Mouse (Mus musculus) limb, embryonic 14.5 days (tissue): Measurements from ENCODE around the gene Cnn2. TPM values are rescaled to one million over a fixed set of nuclear protein-coding genes. Genes with fewer than 3 reads are reported as not detected.

Experiments used
- ATAC-seq: fragments of 200-750 bp; cut with Nextera tagmentation; 2 replicates; pipeline ENCODE4 v1.8.0; 2017; ENCODE audit warnings: low read depth, moderate number of reproducible peaks, moderate TSS enrichment; ENCODE audit not compliant: low FRiP score
- DNase-seq: peaks from one replicate; pipeline ENCODE4 v3.0.0-alpha.2; 2015; ENCODE audit warnings: low spot score
- H3K27ac ChIP-seq: fragments of 300-500 bp; sonication (generic); replicated peaks from 2 replicates; pipeline ENCODE4 v1.5.1; 2014; ENCODE audit warnings: low read depth, mild to moderate bottlenecking, low read length, moderate library complexity, mixed read lengths
- H3K27me3 ChIP-seq: fragments of 300-500 bp; sonication (generic); 2 replicates; pipeline ENCODE4 v1.6.1; 2014; ENCODE audit warnings: low read length, mixed read lengths; ENCODE audit not compliant: control insufficient read depth, insufficient read depth
- H3K36me3 ChIP-seq: fragments of 300-500 bp; sonication (generic); 2 replicates; pipeline ENCODE4 v1.6.1; 2014; ENCODE audit warnings: mild to moderate bottlenecking, low read length, moderate library complexity, mixed read lengths; ENCODE audit not compliant: control insufficient read depth, insufficient read depth
- H3K4me1 ChIP-seq: fragments of 300-500 bp; sonication (generic); 2 replicates; pipeline ENCODE4 v1.6.1; 2014; ENCODE audit warnings: antibody characterized with exemption, low read length, mixed read lengths; ENCODE audit not compliant: control insufficient read depth, insufficient read depth
- H3K4me2 ChIP-seq: fragments of 300-500 bp; sonication (generic); replicated peaks from 2 replicates; pipeline ENCODE4 v1.6.1; 2014; ENCODE audit warnings: low read depth, mild to moderate bottlenecking, low read length, moderate library complexity; ENCODE audit not compliant: severe bottlenecking
- H3K4me3 ChIP-seq: fragments of 300-500 bp; sonication (generic); replicated peaks from 2 replicates; pipeline ENCODE4 v1.5.1; 2014; ENCODE audit warnings: low read length
- H3K9ac ChIP-seq: fragments of 300-500 bp; sonication (generic); 2 replicates; pipeline ENCODE4 v1.6.1; 2014; ENCODE audit warnings: mild to moderate bottlenecking, low read depth, low read length, moderate library complexity; ENCODE audit not compliant: severe bottlenecking
- H3K9me3 ChIP-seq: fragments of 300-500 bp; sonication (generic); 2 replicates; pipeline ENCODE4 v1.6.1; 2016; ENCODE audit warnings: low read length; ENCODE audit not compliant: control insufficient read depth
- POLR2A ChIP-seq: fragments of 200-500 bp; IDR thresholded peaks from 2 replicates; pipeline ENCODE4 v1.8.0; 2012; ENCODE audit warnings: inconsistent platforms, mild to moderate bottlenecking, moderate library complexity, borderline replicate concordance; ENCODE audit not compliant: insufficient read depth, insufficient read length; ENCODE audit errors: extremely low read depth
- WGBS: fragments of 180-500 bp; shearing (Covaris S2); extraction: QIAGEN DNeasy Blood & Tissue Kit; methylation state at CpG from one replicate; pipeline ENCODE4 v1.1.7; 2014; 5-methylcytosine and 5-hydroxymethylcytosine counted together
- polyA plus RNA-seq, 2 experiments: library from polyadenylated mRNA; depleted of rRNA in 1 of 2; stranded (reverse) in 1 of 2; unstranded in 1 of 2; fragments of >200 nt; fragmentation: Nextera tagmentation in 1 of 2; extraction: Ambion mirVana in 1 of 2; gene quantifications; 2 replicates each; pipeline versions ENCODE4 v1.2.1 to v1.2.3; 2012 to 2014

Cnn2 gene
- polyA plus RNA-seq, 2 experiments: 133 to 273 TPM

DNA sequence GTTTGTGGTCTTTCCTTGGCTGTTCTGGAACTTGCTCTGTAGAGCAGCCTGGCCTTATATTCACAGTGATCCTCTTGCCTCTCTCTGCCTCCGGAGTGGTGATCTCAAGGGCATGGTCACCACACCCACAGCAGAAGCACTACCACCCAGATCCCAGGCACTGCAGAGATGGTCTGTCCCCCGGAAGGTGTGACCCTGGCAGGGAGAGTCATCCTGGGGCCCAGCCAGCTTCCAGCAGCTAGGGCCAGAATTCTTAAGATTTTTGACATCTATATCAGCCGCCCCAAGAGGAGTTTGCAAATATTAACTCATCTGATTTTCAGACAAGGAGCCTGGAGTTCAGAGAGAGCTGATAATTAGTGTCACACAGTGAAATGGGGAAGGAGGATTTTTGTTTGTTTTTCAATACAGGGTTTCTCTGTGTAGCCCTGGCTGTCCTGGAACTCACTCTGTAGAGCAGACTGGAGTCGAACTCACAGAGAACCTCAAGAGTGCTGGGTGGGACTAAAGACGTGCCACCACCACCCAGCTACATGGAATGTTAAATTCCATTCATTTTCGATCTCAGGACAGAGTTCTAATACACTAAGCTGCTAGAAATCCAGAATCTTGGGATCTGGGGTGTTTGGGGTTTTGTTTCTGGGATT lies 2.0 kb upstream of the Cnn2 start:
- peaks cover 44% of the 10 kb centered on the region for H3K4me1 ChIP-seq
- 40% methylated on average over 6 of the region's 6 CpGs for WGBS
- H3K27ac ChIP-seq: peak overlapping the region; percentile 96; the same call in 1 of the 2 replicates
- peak overlapping the region; percentile 68 for H3K4me3 ChIP-seq
- H3K36me3 ChIP-seq: peaks cover 10% of the 10 kb centered on the region
- H3K9me3 ChIP-seq: no peaks in the 10 kb centered on the region
- ATAC-seq: no peak
- H3K9ac ChIP-seq: no peak overlapping the region
- peak overlapping the region; percentile 85 for H3K4me2 ChIP-seq
- TF ChIP-seq POLR2A: no peak
- DNase-seq: no peak
- H3K27me3 ChIP-seq: no peaks in the 10 kb centered on the region

DNA sequence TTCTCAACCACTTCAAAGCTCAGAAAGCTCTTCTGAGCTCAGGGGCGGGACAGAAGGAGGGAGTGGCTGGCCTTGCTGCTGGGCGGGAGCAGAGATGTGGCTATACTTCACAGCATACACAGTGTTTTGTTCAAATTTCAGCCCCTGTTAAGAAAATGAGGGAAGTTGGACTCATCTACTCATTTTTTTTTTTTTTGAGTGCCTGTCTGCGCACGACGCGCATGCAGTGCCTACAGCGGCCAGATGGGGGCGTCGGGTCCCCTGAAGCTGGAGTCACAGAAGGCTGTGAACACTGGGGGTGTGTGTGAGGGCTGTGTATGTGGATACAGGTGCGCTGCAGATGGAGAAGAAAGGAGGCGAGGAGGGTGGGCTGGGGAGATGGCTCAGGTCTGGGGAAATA lies 1.4 kb upstream of the Cnn2 start:
- no peaks in the 10 kb centered on the region for H3K27me3 ChIP-seq
- peaks cover 14% of the 10 kb centered on the region for H3K36me3 ChIP-seq
- 0 out of 2 replicates have a peak overlapping the region, but pooled peaks have one; percentile 5 for H3K4me3 ChIP-seq
- ATAC-seq (no peak), DNase-seq (peak; percentile 79)
- no peak for TF ChIP-seq POLR2A
- peak overlapping the region; percentile 67; the same call in 1 of the 2 replicates for H3K27ac ChIP-seq
- no peaks in the 10 kb centered on the region for H3K9me3 ChIP-seq
- H3K4me2 ChIP-seq: peak overlapping the region; percentile 72
- H3K4me1 ChIP-seq: peaks cover 44% of the 10 kb centered on the region
- H3K9ac ChIP-seq: no peak overlapping the region
- WGBS: 4% methylated on average over 11 of the region's 11 CpGs

DNA sequence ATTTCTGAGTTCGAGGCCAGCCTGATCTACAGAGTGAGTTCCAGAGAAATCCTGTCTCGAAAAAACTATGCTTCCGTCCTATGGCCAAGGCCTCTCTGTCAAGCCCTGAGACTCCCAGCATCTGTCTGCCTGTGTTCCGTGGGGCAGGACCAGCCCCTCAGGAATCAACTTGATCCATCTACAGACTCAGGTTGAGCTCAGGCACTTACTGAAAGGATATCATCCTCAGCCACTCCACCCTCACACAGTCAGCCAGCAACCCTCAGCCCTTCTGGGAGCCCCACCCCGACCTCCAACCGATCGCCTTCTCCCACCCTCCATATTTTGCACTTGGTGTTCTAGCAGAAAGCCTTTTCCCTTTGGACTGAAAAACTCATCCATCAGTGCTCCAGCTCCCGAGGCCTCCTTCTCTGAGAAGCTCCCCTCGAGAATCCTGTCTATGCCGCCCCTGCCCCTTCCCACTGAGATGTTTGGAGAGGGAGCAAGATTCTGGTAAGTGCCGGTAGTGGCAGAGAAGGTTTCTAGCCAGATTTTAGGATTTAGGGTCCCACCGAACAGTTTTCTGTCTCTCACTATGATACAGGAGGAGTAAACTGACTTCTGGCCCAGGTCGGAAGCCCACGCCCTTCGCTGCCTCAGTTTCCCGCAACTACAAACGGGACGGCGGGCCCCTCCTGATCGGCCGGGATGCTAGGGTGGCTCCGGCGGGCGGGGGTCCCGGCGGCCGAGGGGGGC lies 446 bp upstream of the Cnn2 start:
- DNase-seq: no peak

DNA sequence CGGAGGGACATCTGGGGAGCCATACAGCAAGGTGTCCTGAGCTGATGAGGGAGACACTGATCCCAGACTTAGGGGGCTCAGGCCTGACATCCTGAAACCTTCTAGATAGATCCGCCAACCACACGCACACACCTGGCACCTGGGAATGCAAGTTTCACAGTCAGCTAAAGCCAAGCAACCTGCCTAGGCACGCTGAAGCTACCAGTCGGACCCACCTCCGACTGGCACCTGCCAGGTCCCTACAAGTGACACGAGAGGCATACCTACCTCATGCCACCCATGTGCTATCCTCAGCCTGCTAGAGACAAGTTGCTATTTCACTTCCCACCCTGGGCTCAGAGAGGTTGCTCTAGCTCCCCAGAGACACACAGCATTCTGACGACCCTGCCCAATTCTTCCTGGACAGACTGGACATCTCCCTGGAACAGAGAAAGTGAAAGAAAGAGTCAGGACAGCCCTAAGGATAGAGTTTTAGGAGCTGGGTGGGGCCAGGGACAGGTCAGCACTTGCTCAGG lies 945 bp downstream of the Cnn2 start:
- H3K4me2 ChIP-seq: peak overlapping the region; percentile 72
- H3K27me3 ChIP-seq: no peaks in the 10 kb centered on the region
- peak overlapping the region; percentile 73 for H3K4me3 ChIP-seq
- H3K4me1 ChIP-seq: peaks cover 32% of the 10 kb centered on the region
- H3K9ac ChIP-seq: peak overlapping the region; percentile 80
- H3K27ac ChIP-seq: no peak overlapping the region
- peaks cover 35% of the 10 kb centered on the region for H3K36me3 ChIP-seq
- no peak for TF ChIP-seq POLR2A
- 19% methylated on average over 8 of the region's 8 CpGs for WGBS
- DNase-seq: no peak
- no peaks in the 10 kb centered on the region for H3K9me3 ChIP-seq
- ATAC-seq: no peak

More for the DNA sequence above, 446 bp upstream of the Cnn2 start:
- peak overlapping the region; percentile 73 for H3K4me3 ChIP-seq
- 6% methylated on average over 27 of the region's 27 CpGs for WGBS
- ATAC-seq: no peak
- 0 out of 2 replicates have a peak, but pooled peaks have one; percentile 54 for TF ChIP-seq POLR2A
- peak overlapping the region; percentile 80 for H3K9ac ChIP-seq
- peaks cover 38% of the 10 kb centered on the region for H3K4me1 ChIP-seq
- H3K27ac ChIP-seq: peak overlapping the region; percentile 67
- peak overlapping the region; percentile 72 for H3K4me2 ChIP-seq
- H3K9me3 ChIP-seq: no peaks in the 10 kb centered on the region
- H3K36me3 ChIP-seq: peaks cover 23% of the 10 kb centered on the region
- no peaks in the 10 kb centered on the region for H3K27me3 ChIP-seq

DNA sequence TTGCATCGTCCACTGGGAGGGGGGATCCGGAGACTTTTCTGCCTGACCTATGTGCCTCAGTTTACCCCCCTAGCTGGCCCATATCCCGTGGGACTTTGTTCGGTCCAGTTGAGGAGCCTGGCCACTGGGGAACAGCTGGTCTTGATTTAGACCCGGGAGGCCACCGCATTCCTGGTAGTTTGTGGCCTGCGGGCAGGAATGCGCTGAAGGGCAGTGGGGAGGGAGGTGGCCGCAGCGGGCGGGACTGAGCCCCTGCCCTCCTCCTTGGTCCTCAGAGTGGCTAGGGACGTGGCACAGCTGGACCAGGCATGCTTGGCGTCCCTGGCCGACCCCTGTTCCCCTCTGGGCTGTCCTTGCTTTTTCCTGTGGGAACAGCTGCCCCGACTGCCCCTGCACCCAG lies 1.5 kb downstream of the Cnn2 start:
- DNase-seq: no peak
- H3K4me1 ChIP-seq: peaks cover 32% of the 10 kb centered on the region
- H3K9ac ChIP-seq: peak overlapping the region; percentile 38
- peaks cover 41% of the 10 kb centered on the region for H3K36me3 ChIP-seq
- peak overlapping the region; percentile 73 for H3K4me3 ChIP-seq
- WGBS: 5% methylated on average over 14 of the region's 15 CpGs
- H3K4me2 ChIP-seq: peak overlapping the region; percentile 72
- ATAC-seq: no peak
- TF ChIP-seq POLR2A: no peak
- no peak overlapping the region for H3K27ac ChIP-seq
- H3K9me3 ChIP-seq: no peaks in the 10 kb centered on the region
- no peaks in the 10 kb centered on the region for H3K27me3 ChIP-seq
